Comparison of ENCODE assay signal across 9 mouse cellular contexts in genomic region chr2:125781006-125781405, GRCm38 (mm10). TPM values are rescaled to one million over a fixed set of nuclear protein-coding genes. Genes with fewer than 3 reads are reported as not detected.
DNase-seq lines count a peak whose midpoint lies in the region; ATAC-seq and TF ChIP-seq lines count a peak whose summit lies in the region.
"Had no signal": no experiment of that assay in that cellular context is flagged by ENCODE, and none has a peak within 500 bp of the region (broad histone marks: within the 10 kb centered on the region; RNA-seq: fewer than 3 reads in every experiment).

No protein-coding gene starts in this region.

- no peak overlapping the region for H3K9ac ChIP-seq in hindbrain, embryonic 11.5 days (ENCODE audit: low read depth, low read length)
- no peak overlapping the region for H3K9ac ChIP-seq in forebrain, embryonic 13.5 days
- H3K9ac ChIP-seq in liver, postnatal 0 days (replicated peaks): peak overlapping the region; percentile 97; the same call in 1 of the 2 replicates

- no peaks in the 10 kb centered on the region for H3K9me3 ChIP-seq in hindbrain, embryonic 10.5 days
- H3K9me3 ChIP-seq in hindbrain, embryonic 11.5 days (ENCODE audit: control insufficient read depth, low read length): no peaks in the 10 kb centered on the region
- H3K9me3 ChIP-seq in forebrain, embryonic 13.5 days (replicated peaks): no peaks in the 10 kb centered on the region
- H3K9me3 ChIP-seq in liver, postnatal 0 days (ENCODE audit: low read length): no peaks in the 10 kb centered on the region
- H3K9me3 ChIP-seq: G1E had no signal

- no peak for TF ChIP-seq CTCF in liver, postnatal 0 days (IDR thresholded peaks at IDR 0.05; ENCODE audit: low read depth)

- no peak for TF ChIP-seq EP300 in liver, postnatal 0 days (IDR thresholded peaks at IDR 0.05; ENCODE audit: low read depth)

- H3K36me3 ChIP-seq in hindbrain, embryonic 10.5 days: no peaks in the 10 kb centered on the region
- H3K36me3 ChIP-seq in hindbrain, embryonic 11.5 days (ENCODE audit: control insufficient read depth, insufficient read depth, low read length): no peaks in the 10 kb centered on the region
- H3K36me3 ChIP-seq in forebrain, embryonic 13.5 days (ENCODE audit: poor library complexity, severe bottlenecking): no peaks in the 10 kb centered on the region
- H3K36me3 ChIP-seq in liver, postnatal 0 days (replicated peaks; ENCODE audit: insufficient read depth, low read length): no peaks in the 10 kb centered on the region

- no peak for ATAC-seq in hindbrain, embryonic 11.5 days (ENCODE audit: low FRiP score)
- no peak for ATAC-seq in forebrain, embryonic 13.5 days
- no peak for ATAC-seq in liver, postnatal 0 days

- peak overlapping the region; percentile 84; the same call in 1 of the 2 replicates for H3K4me3 ChIP-seq in hindbrain, embryonic 10.5 days
- H3K4me3 ChIP-seq in hindbrain, embryonic 11.5 days (ENCODE audit: low read depth, low read length): no peak overlapping the region
- 0 out of 2 replicates have a peak overlapping the region, but pooled peaks have one; percentile 87 for H3K4me3 ChIP-seq in forebrain, embryonic 13.5 days
- no peak overlapping the region for H3K4me3 ChIP-seq in liver, postnatal 0 days (ENCODE audit: low read depth, low read length)

- H3K4me1 ChIP-seq in hindbrain, embryonic 10.5 days (replicated peaks): peaks cover 25% of the 10 kb centered on the region
- no peaks in the 10 kb centered on the region for H3K4me1 ChIP-seq in hindbrain, embryonic 11.5 days (replicated peaks; ENCODE audit: control insufficient read depth, insufficient read depth, low read length)
- peaks cover 19% of the 10 kb centered on the region for H3K4me1 ChIP-seq in forebrain, embryonic 13.5 days
- H3K4me1 ChIP-seq in liver, postnatal 0 days (ENCODE audit: insufficient read depth): peaks cover 17% of the 10 kb centered on the region

- H3K27me3 ChIP-seq in hindbrain, embryonic 10.5 days (ENCODE audit: insufficient read depth, poor library complexity, severe bottlenecking): no peaks in the 10 kb centered on the region
- H3K27me3 ChIP-seq in hindbrain, embryonic 11.5 days (ENCODE audit: control insufficient read depth, insufficient read depth, low read length): no peaks in the 10 kb centered on the region
- peaks cover 3% of the 10 kb centered on the region; the same call in 1 of the 2 replicates for H3K27me3 ChIP-seq in forebrain, embryonic 13.5 days
- no peaks in the 10 kb centered on the region for H3K27me3 ChIP-seq in liver, postnatal 0 days (ENCODE audit: insufficient read depth, low read length)

- WGBS in hindbrain, embryonic 10.5 days: 86% methylated on average over 2 of the region's 2 CpGs
- WGBS in hindbrain, embryonic 11.5 days: 85% methylated on average over 2 of the region's 2 CpGs
- 92% methylated on average over 2 of the region's 2 CpGs for WGBS in forebrain, embryonic 13.5 days
- WGBS in liver, postnatal 0 days (ENCODE audit: insufficient replicate concordance): 69% methylated on average over 2 of the region's 2 CpGs

- no peak overlapping the region; the same call in 1 of the 2 replicates for H3K4me2 ChIP-seq in hindbrain, embryonic 11.5 days (replicated peaks; ENCODE audit: low read depth, low read length)
- H3K4me2 ChIP-seq in forebrain, embryonic 13.5 days: peak overlapping the region; percentile 69
- peak overlapping the region; percentile 75 for H3K4me2 ChIP-seq in liver, postnatal 0 days (ENCODE audit: low read depth, low read length)

- H3K27ac ChIP-seq in hindbrain, embryonic 10.5 days: no peak overlapping the region
- H3K27ac ChIP-seq in hindbrain, embryonic 11.5 days (ENCODE audit: low read depth, low read length): no peak overlapping the region
- H3K27ac ChIP-seq in forebrain, embryonic 13.5 days: no peak overlapping the region
- no peak overlapping the region for H3K27ac ChIP-seq in liver, postnatal 0 days (ENCODE audit: low read depth)

- DNase-seq in hindbrain, embryonic 10.5 days (ENCODE audit: low spot score): no peak
- no peak for DNase-seq in hindbrain, embryonic 11.5 days (ENCODE audit: low spot score)
- DNase-seq in NIH3T3 (ENCODE audit: low read depth): peak; percentile 59
- DNase-seq in liver, postnatal 0 days: no peak
- no peak for DNase-seq in testis, postnatal 14 days (ENCODE audit: low spot score)
- DNase-seq in spleen, adult 18-20 months: no peak
- DNase-seq in left cerebral cortex, adult 18-20 months (ENCODE audit: low spot score in 2 of 2): no peak

RNA-seq across cellular contexts. Expression of gene Secisbp2l, which starts 1.7 kb away (rescaled TPM):
- 16.7 and 18.5 TPM in 2 replicates for polyA plus RNA-seq in hindbrain, embryonic 10.5 days (2016; fragmentation: Nextera tagmentation; extraction: Ambion mirVana)
- polyA plus RNA-seq in hindbrain, embryonic 11.5 days (2014; fragmentation: Nextera tagmentation; extraction: Ambion mirVana): 29.2 and 32.4 TPM in 2 replicates
- polyA plus RNA-seq in forebrain, embryonic 13.5 days (2015; fragmentation: Nextera tagmentation; extraction: Ambion mirVana): 25.2 and 25.4 TPM in 2 replicates
- 5.7 TPM in 2 replicates for polyA plus RNA-seq in liver, postnatal 0 days (2015; fragmentation: Nextera tagmentation; extraction: Ambion mirVana)
- 10 to 100 TPM; 90.8 to 92.5 TPM for total RNA-seq in left cerebral cortex, adult 18-20 months (2021)

RNA-seq across cellular contexts. Expression of gene Shc4, which starts 57.1 kb away (rescaled TPM):
- 1.2 and 2.0 TPM in 2 replicates for polyA plus RNA-seq in hindbrain, embryonic 10.5 days (2016; fragmentation: Nextera tagmentation; extraction: Ambion mirVana)
- polyA plus RNA-seq in hindbrain, embryonic 11.5 days (2014; fragmentation: Nextera tagmentation; extraction: Ambion mirVana): 1.8 and 2.6 TPM in 2 replicates
- polyA plus RNA-seq in forebrain, embryonic 13.5 days (2015; fragmentation: Nextera tagmentation; extraction: Ambion mirVana): 0.57 and 1.1 TPM in 2 replicates
- polyA plus RNA-seq in liver, postnatal 0 days (2015; fragmentation: Nextera tagmentation; extraction: Ambion mirVana): 0.26 and 0.32 TPM in 2 replicates
- total RNA-seq in left cerebral cortex, adult 18-20 months (2021): 1 to 10 TPM; 5.1 to 5.2 TPM

Comparison
In these comparisons a context has a peak if more than half of its experiments do, and no peak if none do; other contexts are left out.
1. H3K4me3 ChIP-seq: peak in hindbrain, embryonic 10.5 days (single experiment) and forebrain, embryonic 13.5 days (single experiment); none in hindbrain, embryonic 11.5 days (single experiment) and liver, postnatal 0 days (single experiment).